Mouse (Mus musculus): ENCODE results near the gene Sstr5. TPM values are rescaled to one million over a fixed set of nuclear protein-coding genes. Genes with fewer than 3 reads are reported as not detected.

Gene Sstr5
- polyA plus RNA-seq, 2 experiments = 0.09 to 0.10 TPM

DNA sequence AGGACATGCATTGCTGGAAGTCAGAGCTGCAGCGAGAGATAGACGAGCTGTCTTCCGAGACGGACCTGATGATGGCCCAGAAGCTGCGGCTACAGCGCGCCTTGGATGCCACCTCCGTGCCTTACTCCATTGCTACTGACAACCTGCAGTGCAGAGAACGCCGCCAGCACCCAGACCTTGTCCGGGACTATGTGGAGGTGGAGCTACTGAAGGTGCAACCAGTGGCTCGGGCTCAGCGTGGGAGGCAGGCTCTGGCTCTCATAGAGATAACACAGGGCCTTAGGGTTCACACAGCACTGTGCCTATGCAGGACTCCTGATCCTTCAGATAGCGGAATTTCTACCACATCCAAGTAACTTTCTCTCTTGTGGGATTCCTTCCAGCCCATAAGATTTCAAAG lies 25.0 kb downstream of the Sstr5 start:
- TF ChIP-seq POLR2A (IDR thresholded peaks at IDR 0.05; ENCODE audit: borderline replicate concordance, extremely low read depth, insufficient read depth, insufficient read length) = no peak
- ATAC-seq (ENCODE audit: low FRiP score, low read depth) = no peak
- no peak overlapping the region for H3K27ac ChIP-seq (replicated peaks; ENCODE audit: low read depth, low read length)
- 0 out of 2 replicates have a peak, but pooled peaks cover 4% of the 10 kb centered on the region for H3K4me1 ChIP-seq (ENCODE audit: control insufficient read depth, insufficient read depth, low read length)
- no peaks in the 10 kb centered on the region for H3K9me3 ChIP-seq (ENCODE audit: control insufficient read depth, low read length)
- WGBS = 50% methylated on average over 14 of the region's 14 CpGs
- no peak for DNase-seq (ENCODE audit: low spot score)
- H3K27me3 ChIP-seq (ENCODE audit: control insufficient read depth, insufficient read depth, low read length) = peaks cover 3% of the 10 kb centered on the region; the same call in 1 of the 2 replicates
- no peaks in the 10 kb centered on the region for H3K36me3 ChIP-seq (ENCODE audit: control insufficient read depth, insufficient read depth, low read length)
- no peak overlapping the region for H3K9ac ChIP-seq (ENCODE audit: low read depth, low read length, severe bottlenecking)
- no peak overlapping the region for H3K4me2 ChIP-seq (replicated peaks; ENCODE audit: low read depth, low read length, severe bottlenecking)
- H3K4me3 ChIP-seq (replicated peaks; ENCODE audit: low read length) = no peak overlapping the region

- no peak overlapping the region for H3K4me3 ChIP-seq (replicated peaks; ENCODE audit: low read length)
- no peak for TF ChIP-seq POLR2A (IDR thresholded peaks at IDR 0.05; ENCODE audit: borderline replicate concordance, extremely low read depth, insufficient read depth, insufficient read length)
- ATAC-seq (ENCODE audit: low FRiP score, low read depth) = no peak
- H3K27me3 ChIP-seq (ENCODE audit: control insufficient read depth, insufficient read depth, low read length) = peaks cover 3% of the 10 kb centered on the region; the same call in 1 of the 2 replicates
- H3K9ac ChIP-seq (ENCODE audit: low read depth, low read length, severe bottlenecking) = no peak overlapping the region
- H3K36me3 ChIP-seq (ENCODE audit: control insufficient read depth, insufficient read depth, low read length) = no peaks in the 10 kb centered on the region
- H3K4me1 ChIP-seq (ENCODE audit: control insufficient read depth, insufficient read depth, low read length) = 0 out of 2 replicates have a peak, but pooled peaks cover 4% of the 10 kb centered on the region
- H3K4me2 ChIP-seq (replicated peaks; ENCODE audit: low read depth, low read length, severe bottlenecking) = no peak overlapping the region
- H3K9me3 ChIP-seq (ENCODE audit: control insufficient read depth, low read length) = no peaks in the 10 kb centered on the region
- no peak for DNase-seq (ENCODE audit: low spot score)
- H3K27ac ChIP-seq (replicated peaks; ENCODE audit: low read depth, low read length) = no peak overlapping the region
- WGBS = 41% methylated on average over 8 of the region's 8 CpGs
Observed at GRCm38 (mm10) chr17:25471418-25471817, 25.7 kb downstream of the Sstr5 start.

- 31% methylated on average over 7 of the region's 8 CpGs for WGBS
- TF ChIP-seq POLR2A (IDR thresholded peaks at IDR 0.05; ENCODE audit: borderline replicate concordance, extremely low read depth, insufficient read depth, insufficient read length) = no peak
- Histone ChIP-seq H3K36me3 (ENCODE audit: control insufficient read depth, insufficient read depth, low read length) (no peaks in the 10 kb centered on the region), H3K4me3 (replicated peaks; ENCODE audit: low read length) (no peak overlapping the region), H3K9me3 (ENCODE audit: control insufficient read depth, low read length) (no peaks in the 10 kb centered on the region), H3K27me3 (ENCODE audit: control insufficient read depth, insufficient read depth, low read length) (peaks cover 3% of the 10 kb centered on the region; the same call in 1 of the 2 replicates), H3K9ac (ENCODE audit: low read depth, low read length, severe bottlenecking) (0 out of 2 replicates have a peak overlapping the region, but pooled peaks have one; percentile 12), H3K4me2 (replicated peaks; ENCODE audit: low read depth, low read length, severe bottlenecking) (no peak overlapping the region), H3K4me1 (ENCODE audit: control insufficient read depth, insufficient read depth, low read length) (0 out of 2 replicates have a peak, but pooled peaks cover 4% of the 10 kb centered on the region), H3K27ac (replicated peaks; ENCODE audit: low read depth, low read length) (no peak overlapping the region)
- ATAC-seq (ENCODE audit: low FRiP score, low read depth) (no peak), DNase-seq (ENCODE audit: low spot score) (peak; percentile 87)
Observed at GRCm38 (mm10) chr17:25469798-25470197, 27.3 kb downstream of the Sstr5 start.

DNA sequence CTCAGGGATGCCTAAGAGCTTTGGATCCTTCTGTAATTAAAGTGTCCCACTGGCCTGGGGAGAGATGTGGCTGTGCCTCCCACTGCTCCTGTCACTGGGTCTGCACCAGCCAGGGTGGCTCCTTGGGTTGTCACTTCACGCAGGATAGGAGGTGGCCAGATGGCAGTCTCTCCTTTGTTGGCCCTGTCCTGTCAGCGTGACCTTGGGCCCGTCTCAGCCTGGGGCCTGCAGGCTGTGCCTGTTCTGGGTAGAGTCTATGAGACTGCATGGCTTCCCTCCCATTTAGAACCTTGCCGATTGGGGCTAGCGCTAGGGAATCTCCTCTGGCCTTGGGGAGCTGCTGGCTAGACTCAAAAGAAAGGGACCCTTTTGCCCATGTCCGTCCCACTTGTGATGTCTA lies 28.8 kb downstream of the Sstr5 start:
- Histone ChIP-seq H3K36me3 (ENCODE audit: control insufficient read depth, insufficient read depth, low read length) (no peaks in the 10 kb centered on the region), H3K9me3 (ENCODE audit: control insufficient read depth, low read length) (no peaks in the 10 kb centered on the region), H3K27ac (replicated peaks; ENCODE audit: low read depth, low read length) (no peak overlapping the region), H3K4me3 (replicated peaks; ENCODE audit: low read length) (no peak overlapping the region), H3K9ac (ENCODE audit: low read depth, low read length, severe bottlenecking) (no peak overlapping the region), H3K4me2 (replicated peaks; ENCODE audit: low read depth, low read length, severe bottlenecking) (no peak overlapping the region), H3K27me3 (ENCODE audit: control insufficient read depth, insufficient read depth, low read length) (peaks cover 3% of the 10 kb centered on the region; the same call in 1 of the 2 replicates), H3K4me1 (ENCODE audit: control insufficient read depth, insufficient read depth, low read length) (no peaks in the 10 kb centered on the region)
- DNase-seq (ENCODE audit: low spot score) = no peak
- no peak for ATAC-seq (ENCODE audit: low FRiP score, low read depth)
- no peak for TF ChIP-seq POLR2A (IDR thresholded peaks at IDR 0.05; ENCODE audit: borderline replicate concordance, extremely low read depth, insufficient read depth, insufficient read length)
- WGBS = 64% methylated on average over 6 of the region's 6 CpGs

GRCm38 (mm10) chr17:25467781-25468180 lies 29.3 kb downstream of the Sstr5 start:
- TF ChIP-seq POLR2A (IDR thresholded peaks at IDR 0.05; ENCODE audit: borderline replicate concordance, extremely low read depth, insufficient read depth, insufficient read length) = no peak
- Histone ChIP-seq H3K36me3 (ENCODE audit: control insufficient read depth, insufficient read depth, low read length) (no peaks in the 10 kb centered on the region), H3K9me3 (ENCODE audit: control insufficient read depth, low read length) (no peaks in the 10 kb centered on the region), H3K4me3 (replicated peaks; ENCODE audit: low read length) (no peak overlapping the region), H3K27ac (replicated peaks; ENCODE audit: low read depth, low read length) (no peak overlapping the region), H3K27me3 (ENCODE audit: control insufficient read depth, insufficient read depth, low read length) (peaks cover 3% of the 10 kb centered on the region; the same call in 1 of the 2 replicates), H3K9ac (ENCODE audit: low read depth, low read length, severe bottlenecking) (no peak overlapping the region), H3K4me1 (ENCODE audit: control insufficient read depth, insufficient read depth, low read length) (peaks cover 4% of the 10 kb centered on the region; the same call in 1 of the 2 replicates), H3K4me2 (replicated peaks; ENCODE audit: low read depth, low read length, severe bottlenecking) (no peak overlapping the region)
- ATAC-seq (ENCODE audit: low FRiP score, low read depth) = no peak
- 69% methylated on average over 6 of the region's 6 CpGs for WGBS
- no peak for DNase-seq (ENCODE audit: low spot score)
